Mouse (Mus musculus): Measurements from ENCODE around the gene Podxl2.
A peak's percentile ranks its signal among the peaks of the same experiment; 100 is the strongest.

Podxl2 gene

GRCm38 (mm10) chr6:88874868-88875508 is at the start of gene Podxl2:
Podxl2 (minus strand) TSS chr6:88875044.
- DNase-seq (ENCODE audit: low spot score in 2 of 2), result no peak

DNA sequence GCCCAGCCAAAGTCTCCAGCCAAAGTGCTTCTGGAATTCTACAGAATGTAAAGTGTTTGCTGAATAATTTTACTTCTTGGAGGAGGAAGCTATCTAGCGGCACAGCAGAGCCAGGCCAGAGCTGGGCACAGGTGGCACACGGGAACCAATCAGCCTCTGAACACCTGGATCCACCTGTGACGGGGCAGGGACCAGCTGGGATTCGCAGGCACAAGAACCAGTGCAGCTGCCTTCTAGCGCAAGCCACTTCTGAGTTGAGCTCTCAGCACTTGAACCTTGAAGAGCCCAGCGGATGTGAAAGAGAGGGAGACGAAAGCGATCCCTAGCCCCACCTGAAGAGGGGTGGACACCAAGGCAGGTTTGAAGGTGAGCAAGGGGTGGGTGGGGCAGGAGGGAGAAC is 44.0 kb upstream of the Podxl2 start:
- DNase-seq (ENCODE audit: low spot score in 2 of 2), result no peak

- DNase-seq (ENCODE audit: low spot score in 2 of 2), result peak in 1 of 2 experiments; percentile 46
Observed at GRCm38 (mm10) chr6:88916153-88916552, 41.3 kb upstream of the Podxl2 start.

- DNase-seq (ENCODE audit: low spot score in 2 of 2), result no peak
Observed at GRCm38 (mm10) chr6:88915510-88915909, 40.7 kb upstream of the Podxl2 start.

- DNase-seq (ENCODE audit: low spot score in 2 of 2), result no peak
Observed at GRCm38 (mm10) chr6:88914799-88915198, 40.0 kb upstream of the Podxl2 start.

DNA sequence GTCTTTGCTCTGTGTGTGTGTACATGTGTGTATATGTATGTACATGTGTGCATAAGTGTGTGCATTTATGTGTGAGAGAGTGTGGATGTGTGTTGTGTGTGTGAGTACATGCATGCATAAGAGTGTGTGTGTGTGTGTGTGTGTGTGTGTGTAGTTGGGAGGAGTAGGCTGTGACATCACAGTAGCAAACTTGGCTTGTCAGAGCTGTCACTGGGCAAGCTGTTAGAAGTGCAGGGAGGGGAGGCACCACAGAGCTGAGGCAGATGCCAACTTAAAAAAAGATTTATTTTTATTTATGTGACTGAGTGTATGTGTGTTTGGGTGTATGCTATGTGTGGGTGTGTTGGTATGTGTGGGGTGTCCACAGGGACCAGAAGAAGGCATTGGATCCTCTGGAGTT is 38.6 kb upstream of the Podxl2 start:
- DNase-seq (ENCODE audit: low spot score in 2 of 2), result no peak

DNA sequence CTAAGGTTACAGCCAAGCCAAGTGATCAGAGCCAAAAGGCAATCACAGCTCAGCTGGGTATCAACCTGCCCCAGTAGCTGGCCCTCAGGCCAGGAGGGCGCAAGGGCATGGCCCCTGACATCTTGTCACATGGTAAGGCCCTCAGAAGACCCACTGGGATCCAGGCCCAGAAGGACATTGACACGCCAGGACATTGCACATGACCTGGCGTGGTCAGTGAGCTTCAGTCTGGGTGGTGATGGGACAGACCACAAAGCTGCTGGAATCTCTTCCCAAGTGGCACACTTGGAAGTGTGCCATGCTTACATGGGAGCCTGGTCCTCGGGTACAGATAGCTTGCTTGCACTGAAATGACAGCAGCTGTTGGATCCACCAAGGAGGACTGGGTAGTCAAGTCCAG is 38.2 kb upstream of the Podxl2 start:
- DNase-seq (ENCODE audit: low spot score in 2 of 2), result no peak

DNA sequence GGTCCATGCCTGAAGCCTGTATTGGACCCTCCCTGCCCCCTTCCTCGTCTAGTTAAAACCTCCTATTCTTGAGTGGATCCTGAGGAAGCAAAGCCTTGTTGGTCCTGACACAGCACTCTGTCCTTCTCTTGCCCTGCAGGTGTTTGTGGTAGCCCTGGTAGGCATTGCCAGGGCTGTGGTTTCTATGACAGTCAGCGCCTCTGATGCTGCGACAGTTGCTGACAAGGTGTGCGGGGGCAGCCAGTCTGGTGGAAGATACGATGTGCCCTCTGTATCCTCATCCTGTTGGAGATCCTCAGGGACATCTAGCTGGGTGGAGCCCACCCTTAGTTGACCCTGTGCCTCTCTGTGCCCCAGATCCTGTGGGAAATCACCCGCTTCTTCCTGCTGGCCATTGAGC is 34.3 kb upstream of the Podxl2 start:
- DNase-seq (ENCODE audit: low spot score in 2 of 2), result no peak

DNA sequence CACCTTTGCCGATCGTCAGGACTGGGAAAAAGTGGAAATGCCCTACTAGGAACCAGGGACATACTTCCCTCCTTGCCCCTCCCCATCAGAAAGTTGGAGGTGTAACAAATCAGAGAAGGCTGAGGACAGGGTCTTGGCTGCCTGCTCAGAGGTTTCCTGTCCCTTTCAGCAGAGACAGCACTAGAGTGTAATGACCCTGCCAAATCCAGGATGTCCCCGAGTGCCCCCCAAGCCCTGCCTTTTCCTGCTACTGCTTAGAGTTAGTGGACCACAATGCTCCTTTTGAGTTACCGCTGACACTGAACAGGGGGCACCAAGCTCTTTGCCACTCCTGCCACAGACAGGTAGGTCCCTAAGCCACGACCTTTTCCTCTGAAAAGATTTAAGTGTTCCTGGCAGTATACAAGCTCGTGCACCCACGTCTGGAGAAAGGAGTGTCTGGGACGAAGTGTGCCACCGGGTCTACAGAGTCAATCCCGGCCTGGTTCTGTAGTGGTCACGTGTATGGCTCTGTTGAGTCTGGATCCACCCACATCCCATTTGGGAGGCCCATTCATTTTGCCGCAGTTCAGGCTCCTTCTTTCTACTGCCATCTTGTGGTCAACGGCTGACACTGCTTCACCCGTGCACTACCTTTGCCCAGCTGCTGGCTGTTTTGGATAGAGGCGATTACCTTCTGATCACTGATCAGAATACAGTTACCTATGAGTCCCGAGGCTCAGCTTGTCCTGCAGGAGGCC is 31.7 kb upstream of the Podxl2 start:
- DNase-seq (ENCODE audit: low spot score in 2 of 2), result peak; percentile 34 to 44

GRCm38 (mm10) chr6:88905042-88905441 is 30.2 kb upstream of the Podxl2 start:
- DNase-seq (ENCODE audit: low spot score in 2 of 2), result no peak

- DNase-seq (ENCODE audit: low spot score in 2 of 2), result no peak
Observed at GRCm38 (mm10) chr6:88904456-88904974, 29.7 kb upstream of the Podxl2 start.

DNA sequence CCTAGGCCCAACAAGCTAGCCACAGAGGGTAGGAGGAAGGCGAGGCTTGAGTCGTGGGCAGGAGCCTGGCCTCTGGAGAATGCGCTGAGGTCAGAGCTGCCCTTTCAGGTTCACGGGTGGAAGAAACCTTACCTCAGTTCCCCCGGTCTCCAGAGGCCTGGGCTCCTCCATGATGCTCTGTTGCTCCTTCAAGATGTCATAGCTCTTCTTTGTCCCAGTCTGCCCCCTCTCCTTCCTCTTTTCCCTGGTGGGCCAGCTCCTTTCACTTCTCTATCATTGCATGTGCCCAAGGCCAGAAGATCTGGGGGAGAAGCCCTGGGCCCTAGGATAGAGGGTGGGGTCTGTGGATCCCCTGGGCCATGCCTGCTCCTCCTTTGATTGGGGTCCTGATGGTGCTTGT is 28.9 kb upstream of the Podxl2 start:
- no peak for DNase-seq (ENCODE audit: low spot score in 2 of 2)

GRCm38 (mm10) chr6:88901947-88902820 is 27.3 kb upstream of the Podxl2 start, which contains the start of gene Tpra1:
Tpra1 (plus strand) TSS chr6:88902251.
- peak; percentile 93 to 94 for DNase-seq (ENCODE audit: low spot score in 2 of 2)

DNA sequence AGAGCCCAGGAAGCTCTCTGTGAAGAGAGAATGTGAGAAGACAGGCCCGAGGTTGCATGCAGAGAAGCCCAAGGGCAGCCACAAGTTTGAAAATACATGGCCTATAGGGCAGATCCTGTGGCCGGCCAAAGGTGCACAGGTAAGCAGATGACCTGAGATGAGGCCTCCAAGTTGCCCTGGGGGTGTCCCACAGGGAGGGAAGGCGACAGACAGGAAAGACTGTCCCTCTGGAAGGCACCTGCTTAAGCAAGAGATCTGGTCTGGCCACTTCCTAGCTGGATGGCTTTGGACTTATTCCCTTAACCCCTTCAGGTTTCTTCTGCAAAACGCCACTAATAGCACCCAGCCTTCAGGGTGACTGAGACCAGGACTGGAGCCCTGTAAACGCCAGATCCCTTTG is 26.6 kb upstream of the Podxl2 start:
- no peak for DNase-seq (ENCODE audit: low spot score in 2 of 2)

DNA sequence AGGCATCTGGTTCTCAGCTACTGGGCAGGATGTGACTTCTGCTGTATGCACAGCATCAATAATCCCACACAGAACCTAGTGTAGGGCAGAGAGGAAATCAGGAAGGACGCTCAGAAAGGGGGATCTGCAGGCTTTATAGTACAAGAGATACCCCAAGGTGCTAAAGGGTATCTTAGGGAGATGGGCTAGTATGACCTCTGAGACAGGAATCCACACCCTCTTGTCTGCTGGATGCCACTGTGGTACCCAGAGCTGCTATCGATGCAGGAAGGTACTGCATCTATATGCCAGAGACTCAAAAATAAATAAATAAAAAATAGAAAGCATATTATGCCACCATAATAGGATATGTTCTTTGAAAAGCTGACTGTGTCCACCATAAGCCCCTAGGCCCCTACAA is 24.8 kb upstream of the Podxl2 start:
- no peak for DNase-seq (ENCODE audit: low spot score in 2 of 2)

- DNase-seq (ENCODE audit: low spot score in 2 of 2), result no peak
Observed at GRCm38 (mm10) chr6:88899086-88899485, 24.2 kb upstream of the Podxl2 start.

- peak; percentile 94 to 96 for DNase-seq (ENCODE audit: low spot score in 2 of 2)
Observed at GRCm38 (mm10) chr6:88898534-88899048, 23.7 kb upstream of the Podxl2 start, which contains the start of gene Mcm2. Mcm2 (minus strand) TSS chr6:88898780.

DNA sequence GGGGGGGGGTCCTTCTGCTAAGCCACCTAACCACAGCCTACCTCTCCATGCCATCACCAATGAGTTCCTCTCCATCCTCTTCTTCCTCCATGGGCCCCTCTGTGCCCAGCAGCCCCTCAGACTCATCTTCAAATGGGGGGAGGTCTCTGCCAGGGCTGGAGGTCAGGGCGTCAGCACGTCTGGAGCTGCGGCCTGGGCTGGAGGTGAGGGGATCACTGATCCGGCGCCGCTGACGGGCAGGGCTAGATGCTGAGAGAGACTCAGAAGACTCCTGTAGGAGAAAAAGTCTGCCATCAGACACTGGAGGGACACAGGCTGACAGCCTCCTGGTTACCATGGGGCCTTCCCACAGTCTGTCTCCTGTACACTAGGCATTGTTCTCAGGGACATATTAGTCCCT is 22.4 kb upstream of the Podxl2 start:
- no peak for DNase-seq (ENCODE audit: low spot score in 2 of 2)

- no peak for DNase-seq (ENCODE audit: low spot score in 2 of 2)
Observed at GRCm38 (mm10) chr6:88895943-88896342, 21.1 kb upstream of the Podxl2 start.

DNA sequence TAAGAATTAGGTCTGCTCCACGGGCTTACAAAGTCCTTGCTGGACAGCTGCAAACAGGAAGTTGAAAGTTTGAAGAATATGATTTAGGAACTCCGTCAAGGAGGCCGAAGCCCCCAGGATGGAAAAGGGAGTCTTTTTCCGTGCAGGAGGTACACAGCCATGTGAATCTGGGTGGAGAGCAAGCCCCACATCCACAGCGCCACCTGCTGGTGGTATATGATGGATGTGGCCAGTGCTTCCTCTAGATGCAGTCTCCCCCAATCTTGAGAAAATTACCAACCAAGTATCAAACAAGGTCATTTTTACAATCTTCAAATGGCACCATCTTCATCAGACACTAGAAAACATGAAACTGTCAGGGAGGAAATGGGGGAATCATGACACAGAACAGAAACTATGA is 18.7 kb upstream of the Podxl2 start:
- DNase-seq (ENCODE audit: low spot score in 2 of 2), result peak; percentile 45 to 58

DNA sequence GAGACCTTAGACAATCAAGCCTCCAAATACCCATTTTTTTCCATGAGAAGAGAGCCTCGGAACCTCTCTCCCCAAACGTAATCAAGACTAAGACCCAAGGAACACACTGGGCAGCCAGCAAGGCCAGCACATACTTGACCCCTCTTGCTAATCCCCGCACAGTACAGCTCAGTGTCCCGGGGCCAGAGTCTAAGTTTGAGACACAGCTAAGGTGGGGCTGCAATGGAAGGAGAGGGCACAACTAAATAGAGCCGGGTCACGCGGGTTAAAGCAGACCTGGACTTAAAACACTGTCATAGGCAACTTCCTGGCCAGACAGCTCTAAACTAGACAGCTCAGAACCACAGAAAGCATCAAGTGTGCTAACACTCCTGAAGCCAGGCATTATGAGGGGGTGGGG is 16.0 kb upstream of the Podxl2 start:
- DNase-seq (ENCODE audit: low spot score in 2 of 2), result no peak
